Mouse (Mus musculus) granulocyte monocyte progenitor cell, adult 5-6 weeks (primary cell): ENCODE measurements around the gene Arhgap22. TPM values are rescaled to one million over a fixed set of nuclear protein-coding genes. Genes with fewer than 3 reads are reported as not detected.

Source experiments
- ATAC-seq: replicated peaks from 2 replicates; pipeline ENCODE4 v1.8.0; 2016; ENCODE audit warnings: mild to moderate bottlenecking, moderate TSS enrichment, inconsistent platforms; ENCODE audit not compliant: poor library complexity, severe bottlenecking
- total RNA-seq, 2 experiments: library from RNA; stranded (forward) in 1 of 2; stranded (reverse) in 1 of 2; fragments of 200-712, 200-1000 nt in 1 of 2; fragments of >200 nt in 1 of 2; fragmentation: Nextera tagmentation in 1 of 2; gene quantifications; 2 replicates each; pipeline ENCODE4 v1.2.3; 2014 to 2017

The Arhgap22 gene
- total RNA-seq, 2 experiments from 2014 or later = not detected

GRCm38 (mm10) chr14:33361546-33361945 lies 147.7 kb downstream of the Arhgap22 start:
- no peak for ATAC-seq

GRCm38 (mm10) chr14:33362122-33362521 lies 148.3 kb downstream of the Arhgap22 start:
- ATAC-seq = no peak

- ATAC-seq = no peak
These were observed 149.0 kb downstream of the Arhgap22 start for GRCm38 (mm10) chr14:33362807-33363206.

GRCm38 (mm10) chr14:33363611-33364010 lies 149.8 kb downstream of the Arhgap22 start:
- ATAC-seq = no peak

- no peak for ATAC-seq
These were observed 150.2 kb downstream of the Arhgap22 start for GRCm38 (mm10) chr14:33364061-33364460.

- no peak for ATAC-seq
These were observed 153.3 kb downstream of the Arhgap22 start for GRCm38 (mm10) chr14:33366891-33367777.

GRCm38 (mm10) chr14:33369375-33369774 lies 155.5 kb downstream of the Arhgap22 start:
- ATAC-seq = no peak

- ATAC-seq = peak; percentile 31; the same call in 1 of the 2 replicates
These were observed 156.2 kb downstream of the Arhgap22 start for GRCm38 (mm10) chr14:33370056-33370455.

GRCm38 (mm10) chr14:33371248-33371647 lies 157.4 kb downstream of the Arhgap22 start:
- ATAC-seq = peak; percentile 59

- ATAC-seq = peak; percentile 26; the same call in 1 of the 2 replicates
These were observed 159.4 kb downstream of the Arhgap22 start for GRCm38 (mm10) chr14:33373271-33373670.

- no peak; the same call in 1 of the 2 replicates for ATAC-seq
These were observed 160.3 kb downstream of the Arhgap22 start for GRCm38 (mm10) chr14:33374089-33374488.

GRCm38 (mm10) chr14:33377211-33377610 lies 163.4 kb downstream of the Arhgap22 start:
- ATAC-seq = no peak

- no peak for ATAC-seq
These were observed 164.9 kb downstream of the Arhgap22 start for GRCm38 (mm10) chr14:33378723-33379122.

GRCm38 (mm10) chr14:33380830-33381457 lies 167.1 kb downstream of the Arhgap22 start:
- no peak for ATAC-seq

- ATAC-seq = no peak
These were observed 184.4 kb downstream of the Arhgap22 start for GRCm38 (mm10) chr14:33398065-33398860.

GRCm38 (mm10) chr14:33400019-33400418 lies 186.2 kb downstream of the Arhgap22 start:
- ATAC-seq = peak; percentile 95

GRCm38 (mm10) chr14:33402331-33402730 lies 188.5 kb downstream of the Arhgap22 start:
- no peak for ATAC-seq

GRCm38 (mm10) chr14:33415746-33416145 lies 201.9 kb downstream of the Arhgap22 start:
- no peak for ATAC-seq

GRCm38 (mm10) chr14:33418311-33418909 lies 204.6 kb downstream of the Arhgap22 start:
- no peak for ATAC-seq
